Mouse (Mus musculus): ENCODE results near the gene Ccdc124.

DNA sequence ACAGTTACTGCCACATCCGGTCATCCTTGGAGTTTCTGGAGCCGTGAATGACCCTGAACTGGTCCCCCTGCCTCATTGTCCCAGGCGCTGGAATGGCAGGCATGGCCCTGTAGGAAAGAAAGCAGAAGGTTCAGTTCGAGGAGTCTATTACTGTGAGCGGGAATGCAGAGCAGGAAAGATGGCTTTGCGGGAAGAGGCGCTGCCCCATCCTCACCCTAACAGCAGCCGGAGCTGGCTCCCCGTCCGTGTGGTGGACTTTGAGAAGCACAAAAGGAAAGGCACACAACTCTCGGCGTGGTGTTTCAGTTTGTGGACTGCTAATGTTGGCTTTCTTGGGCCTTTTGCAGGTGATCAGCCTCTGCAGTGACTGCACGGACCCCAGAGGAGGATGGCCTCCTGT is 706 bp upstream of the Ccdc124 start:
- TF ChIP-seq POLR2A (IDR thresholded peaks at IDR 0.05; ENCODE audit: borderline replicate concordance, extremely low read depth, low read depth, low read length): no peak
- TF ChIP-seq CTCF (IDR thresholded peaks at IDR 0.05; ENCODE audit: insufficient read depth, low read length): no peak

Measured in lung, adult 2 months (tissue).